Mouse (Mus musculus) kidney, embryonic 15.5 days (tissue): ENCODE results near the gene Atmin. TPM values are rescaled to one million over a fixed set of nuclear protein-coding genes. Genes with fewer than 3 reads are reported as not detected.

ENCODE experiments used
- ATAC-seq: fragments of 200-750 bp; cut with Nextera tagmentation; replicated peaks from 2 replicates; pipeline ENCODE4 v1.8.0; 2017; ENCODE audit warnings: moderate TSS enrichment; ENCODE audit not compliant: low FRiP score
- H3K27ac ChIP-seq: fragments of 300-500 bp; sonication (generic); 2 replicates; pipeline ENCODE4 v1.5.1; 2015; ENCODE audit warnings: mild to moderate bottlenecking, inconsistent platforms
- H3K27me3 ChIP-seq: fragments of 300-500 bp; sonication (generic); 2 replicates; pipeline ENCODE4 v1.6.1; 2015; ENCODE audit warnings: inconsistent platforms
- H3K36me3 ChIP-seq: fragments of 300-500 bp; sonication (generic); 2 replicates; pipeline ENCODE4 v1.6.1; 2015; ENCODE audit warnings: inconsistent platforms
- H3K4me1 ChIP-seq: fragments of 300-500 bp; sonication (generic); 2 replicates; pipeline ENCODE4 v1.6.1; 2015; ENCODE audit warnings: inconsistent platforms
- H3K4me2 ChIP-seq: fragments of 300-500 bp; sonication (generic); 2 replicates; pipeline ENCODE4 v1.6.1; 2015; ENCODE audit warnings: moderate library complexity, mild to moderate bottlenecking, inconsistent platforms
- H3K4me3 ChIP-seq: fragments of 300-500 bp; sonication (generic); replicated peaks from 2 replicates; pipeline ENCODE4 v1.5.1; 2015; ENCODE audit warnings: mild to moderate bottlenecking, inconsistent platforms
- H3K9ac ChIP-seq: fragments of 300-500 bp; sonication (generic); 2 replicates; pipeline ENCODE4 v1.6.1; 2015; ENCODE audit warnings: mild to moderate bottlenecking, inconsistent platforms
- H3K9me3 ChIP-seq: fragments of 300-500 bp; sonication (generic); replicated peaks from 2 replicates; pipeline ENCODE4 v1.6.1; 2016; ENCODE audit warnings: inconsistent platforms
- WGBS: fragments of 180-500 bp; shearing (Covaris S2); methylation state at CpG from one replicate; pipeline ENCODE4 v1.1.7; 2015; ENCODE audit warnings: mixed read lengths; 5-methylcytosine and 5-hydroxymethylcytosine counted together
- polyA plus RNA-seq: library from polyadenylated mRNA; unstranded; fragments of >200 nt; fragmentation: Nextera tagmentation; extraction: Ambion mirVana; gene quantifications from 2 replicates; pipeline ENCODE4 v1.2.1, GENCODE M21; 2015

Atmin gene
- polyA plus RNA-seq, 1 experiment from 2014 or later = 12.3 TPM

GRCm38 (mm10) chr8:116993095-116993867 is 50.1 kb downstream of the Atmin start, which contains the start of gene Gcsh:
Gcsh (minus strand) TSS chr8:116993537.
- no peaks in the 10 kb centered on the region for H3K9me3 ChIP-seq
- H3K27ac ChIP-seq = peak within 1 kb of the TSS; percentile 86
- WGBS = under 1% methylated on average over 56 of the region's 56 CpGs
- H3K27me3 ChIP-seq = no peaks in the 10 kb centered on the region
- peaks cover 16% of the 10 kb centered on the region for H3K36me3 ChIP-seq
- H3K9ac ChIP-seq = peak within 1 kb of the TSS; percentile 80
- peak; percentile 100 for ATAC-seq
- peak within 1 kb of the TSS; percentile 85 for H3K4me3 ChIP-seq
- H3K4me2 ChIP-seq = peak within 1 kb of the TSS; percentile 93
- peaks cover 22% of the 10 kb centered on the region for H3K4me1 ChIP-seq

- peak overlapping the region; percentile 93 for H3K4me2 ChIP-seq
- H3K9me3 ChIP-seq = no peaks in the 10 kb centered on the region
- H3K27me3 ChIP-seq = no peaks in the 10 kb centered on the region
- peak overlapping the region; percentile 85 for H3K4me3 ChIP-seq
- 65% methylated on average over 11 of the region's 11 CpGs for WGBS
- ATAC-seq = no peak
- peak overlapping the region; percentile 63; the same call in 1 of the 2 replicates for H3K27ac ChIP-seq
- H3K36me3 ChIP-seq = peaks cover 10% of the 10 kb centered on the region
- H3K9ac ChIP-seq = peak overlapping the region; percentile 39; the same call in 1 of the 2 replicates
- peaks cover 22% of the 10 kb centered on the region for H3K4me1 ChIP-seq
Measured at GRCm38 (mm10) chr8:116994016-116994716, 51.0 kb downstream of the Atmin start.

Other genes with a start within 250 kb of the Atmin start
- 8.4 and 9.3 TPM in 2 replicates for gene Cdyl2, start 210.4 kb upstream of the Atmin start, polyA plus RNA-seq
- gene Cmc2, start 21.9 kb upstream of the Atmin start, polyA plus RNA-seq = 85.6 and 87.7 TPM in 2 replicates
- 42.6 and 45.9 TPM in 2 replicates for gene Cenpn, start 21.7 kb upstream of the Atmin start, polyA plus RNA-seq
- 2.4 and 2.5 TPM in 2 replicates for gene 1700030J22Rik, start 35.6 kb downstream of the Atmin start, polyA plus RNA-seq
- gene Gcsh, start 50.1 kb downstream of the Atmin start, polyA plus RNA-seq = 174 and 176 TPM in 2 replicates
- 0.05 and 0.10 TPM in 2 replicates for gene Pkd1l2, start 139.1 kb downstream of the Atmin start, polyA plus RNA-seq
- 0.33 and 0.36 TPM in 2 replicates for gene Bco1, start 152.5 kb downstream of the Atmin start, polyA plus RNA-seq
- 1.9 TPM in 2 replicates for gene Gan, start 214.7 kb downstream of the Atmin start, polyA plus RNA-seq